Mouse (Mus musculus): ENCODE measurements at regions not wholly inside any gene's neighbourhood (a gene's known extent, or its start where the extent isn't known, plus 50 kb on each side); places are given as distances from the start of the nearest gene placed in this dataset.

DNA sequence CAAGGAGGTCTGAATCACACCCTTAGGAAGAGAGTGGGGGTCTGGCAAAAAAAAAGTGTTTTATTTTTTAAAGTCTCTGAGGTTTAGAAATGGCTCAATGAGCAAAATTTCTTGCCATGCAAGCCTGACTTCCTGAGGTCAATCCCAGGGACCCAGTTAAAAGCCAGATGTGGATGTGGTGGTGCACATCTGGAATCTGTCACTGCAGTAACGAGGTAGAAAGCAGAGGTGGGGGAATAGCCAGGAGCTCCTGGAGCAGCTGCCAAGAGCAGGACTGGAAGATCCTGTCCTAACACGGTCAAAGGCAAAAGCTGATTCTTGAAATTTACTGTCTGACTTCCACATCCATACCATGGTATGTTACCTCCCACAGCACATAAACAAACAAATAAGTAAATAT is 424.4 kb downstream of the Cdh26 start:
- TF ChIP-seq POLR2A (IDR thresholded peaks at IDR 0.05; ENCODE audit: insufficient read depth, low read depth, low read length) (no peak), CTCF (IDR thresholded peaks at IDR 0.05; ENCODE audit: insufficient read depth, low read depth, low read length) (no peak)
